Mouse (Mus musculus) adrenal gland, postnatal 36 days (tissue): ENCODE measurements around the gene Gm5624. TPM values are rescaled to one million over a fixed set of nuclear protein-coding genes. Genes with fewer than 3 reads are reported as not detected.
"Not testable (repeated sequence)": the region's sequence is repeated elsewhere in the genome, so short reads cannot be mapped to it uniquely, and the experiment has no call there.

Source experiments
- DNase-seq, 2 experiments: peaks; one replicate each; pipeline ENCODE4 v3.0.0; 2021; ENCODE audit warnings: mixed read lengths in 1 of 2
- long read RNA-seq, 2 experiments: library from polyadenylated mRNA; stranded (forward); transcript quantifications; one replicate each; pipeline ENCODE4 v2.0.0; 2021; ENCODE audit warnings: borderline sequencing depth in 2 of 2
- total RNA-seq, 2 experiments: library from RNA; stranded (reverse); gene quantifications; 2 replicates each; pipeline ENCODE4 v1.2.3; 2021

Gene Gm5624
- total RNA-seq = not detected
- long read RNA-seq, experiment 1 = 0 reads
- long read RNA-seq, experiment 2 = 0 reads

DNA sequence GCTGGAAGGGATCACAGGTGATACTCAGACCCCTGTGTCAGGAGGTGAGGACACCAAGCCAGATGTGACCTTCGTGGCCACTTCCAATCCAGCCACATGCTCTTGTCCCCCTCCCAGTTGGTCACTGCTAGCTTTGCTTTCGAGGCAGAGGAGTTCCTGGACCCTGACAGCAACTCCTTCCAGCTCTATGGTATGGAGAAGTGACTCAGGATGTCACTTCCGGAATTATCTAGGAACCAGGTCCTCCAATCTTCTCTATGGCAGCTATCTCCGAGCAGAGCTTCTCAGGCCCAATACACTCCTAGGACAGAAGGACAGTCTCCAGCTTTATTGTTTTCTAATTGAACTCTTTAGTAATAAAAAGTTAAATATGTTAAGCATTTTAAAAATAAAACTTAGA, at the start of gene Gm5624:
Gene Gm5624 (minus strand): TSS at position 202 of the 400 bp plus-strand sequence.
- DNase-seq = not testable (repeated sequence)

DNA sequence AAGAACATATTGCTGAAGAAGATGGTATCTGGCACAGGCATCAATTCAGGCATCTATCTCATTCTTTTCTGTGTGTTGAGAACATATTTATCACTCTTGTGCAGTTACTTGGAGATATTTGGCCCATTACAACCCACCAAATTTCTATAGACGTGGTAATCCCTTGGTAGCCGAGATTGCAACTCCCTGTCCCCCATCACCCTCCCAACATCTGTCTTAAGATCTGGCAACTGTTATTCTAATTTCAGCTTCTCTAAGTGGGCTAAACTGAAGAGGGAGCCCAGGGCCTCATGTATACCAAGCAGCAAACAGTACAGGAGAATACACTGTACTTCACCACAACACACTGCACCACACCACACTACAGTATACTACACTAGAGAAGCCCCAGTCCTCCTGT, 36.0 kb downstream of the Gm5624 start:
- DNase-seq = not testable (repeated sequence)

DNA sequence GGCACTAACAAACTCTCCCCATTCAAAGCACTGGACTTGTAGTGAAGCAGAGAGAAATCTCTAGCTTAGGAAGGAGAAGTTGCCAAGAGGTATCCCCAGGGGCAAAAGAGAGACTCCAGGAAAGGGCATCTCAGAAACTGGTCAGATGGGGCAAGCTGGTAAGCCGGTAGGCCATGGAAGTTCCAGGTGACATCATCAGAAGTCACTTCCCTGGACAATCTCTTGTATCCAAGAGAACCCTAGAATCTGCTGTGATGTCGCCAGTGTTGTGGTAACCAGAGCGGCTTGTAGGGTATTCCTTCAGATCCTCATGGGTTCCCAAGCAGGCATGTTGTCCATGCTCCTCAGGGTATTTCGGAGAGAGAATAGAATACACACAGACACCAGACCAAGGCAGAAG, 44.9 kb downstream of the Gm5624 start, which contains the start of gene Gm8247:
Gene Gm8247 (plus strand): TSS at position 301 of the 400 bp plus-strand sequence.
- DNase-seq = not testable (repeated sequence)

DNA sequence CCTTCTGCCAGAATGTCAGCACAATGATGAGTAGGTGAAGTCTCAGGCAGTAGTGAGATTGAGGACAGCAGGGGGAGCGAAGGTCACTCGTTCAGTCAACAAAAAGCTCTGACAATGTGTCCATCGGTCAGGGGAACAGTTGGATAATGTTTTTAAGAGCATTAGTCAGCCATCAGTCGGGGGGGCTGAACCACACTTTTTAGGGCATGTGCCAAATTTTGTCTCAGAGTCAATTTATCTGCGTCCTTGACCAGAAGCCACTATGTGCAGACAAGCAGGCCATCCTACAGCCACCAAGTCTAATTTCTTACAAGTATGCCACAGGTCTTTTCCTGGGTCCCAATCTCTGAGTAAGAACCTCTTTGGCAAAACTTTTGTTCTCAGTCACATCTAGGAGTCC, 79.8 kb downstream of the Gm5624 start:
- peak; percentile 27 to 37 for DNase-seq

DNA sequence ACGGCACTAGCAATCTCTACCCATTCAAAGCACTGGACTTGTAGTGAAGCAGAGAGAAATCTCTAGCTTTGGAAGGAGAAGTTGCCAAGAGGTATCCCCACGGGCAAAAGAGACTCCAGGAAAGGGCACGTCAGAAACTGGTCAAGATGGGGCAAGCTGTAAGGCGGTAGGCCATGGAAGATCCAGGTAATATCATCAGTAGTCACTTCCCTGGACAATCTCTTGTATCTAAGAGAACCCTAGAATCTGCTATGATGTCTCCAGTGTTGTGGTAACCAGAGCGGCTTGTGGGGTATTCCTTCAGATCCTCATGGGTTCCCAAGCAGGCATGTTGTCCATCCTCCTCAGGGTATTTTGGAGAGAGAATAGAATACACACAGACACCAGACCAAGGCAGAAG, 109.8 kb downstream of the Gm5624 start, which contains the start of gene Gm17093:
Gene Gm17093 (plus strand): TSS at position 301 of the 400 bp plus-strand sequence.
- DNase-seq = not testable (repeated sequence)

Other genes starting within 250 kb of the Gm5624 start
- gene Gm3371, start 217.2 kb downstream of the Gm5624 start, total RNA-seq = not detected
- gene Gm8232, start 194.3 kb downstream of the Gm5624 start, total RNA-seq = not detected
- not detected for gene BC061237, start 135.5 kb downstream of the Gm5624 start, total RNA-seq
- gene Gm17093, start 109.7 kb downstream of the Gm5624 start, total RNA-seq = not detected
- not detected for gene Gm8247, start 44.8 kb downstream of the Gm5624 start, total RNA-seq
- not detected for gene Gm8257, start 78.5 kb upstream of the Gm5624 start, total RNA-seq
- not detected for gene Gm8267, start 122.4 kb upstream of the Gm5624 start, total RNA-seq
- not detected for gene Ptgdr, start 231.4 kb upstream of the Gm5624 start, total RNA-seq